Mouse (Mus musculus) forebrain, embryonic 12.5 days (tissue): ENCODE results near the gene Pced1a. TPM values are rescaled to one million over a fixed set of nuclear protein-coding genes. Genes with fewer than 3 reads are reported as not detected.

Experiments
- ATAC-seq: fragments of 200-750 bp; cut with Nextera tagmentation; 2 replicates; pipeline ENCODE4 v1.8.0; 2017; ENCODE audit warnings: moderate TSS enrichment; ENCODE audit not compliant: low FRiP score
- H3K27ac ChIP-seq: fragments of 300-500 bp; sonication (generic); 2 replicates; pipeline ENCODE4 v1.5.1; 2016; ENCODE audit warnings: mild to moderate bottlenecking
- H3K27me3 ChIP-seq: fragments of 300-500 bp; sonication (generic); 2 replicates; pipeline ENCODE4 v1.6.1; 2016; ENCODE audit warnings: mild to moderate bottlenecking
- H3K36me3 ChIP-seq: fragments of 300-500 bp; sonication (generic); replicated peaks from 2 replicates; pipeline ENCODE4 v1.6.1; 2016; ENCODE audit warnings: mild to moderate bottlenecking
- H3K4me1 ChIP-seq: fragments of 300-500 bp; sonication (generic); 2 replicates; pipeline ENCODE4 v1.6.1; 2016
- H3K4me2 ChIP-seq: fragments of 300-500 bp; sonication (generic); 2 replicates; pipeline ENCODE4 v1.6.1; 2016; ENCODE audit warnings: mild to moderate bottlenecking, moderate library complexity
- H3K4me3 ChIP-seq: fragments of 300-500 bp; sonication (generic); replicated peaks from 2 replicates; pipeline ENCODE4 v1.5.1; 2016; ENCODE audit warnings: mild to moderate bottlenecking
- H3K9ac ChIP-seq: fragments of 300-500 bp; sonication (generic); 2 replicates; pipeline ENCODE4 v1.6.1; 2016; ENCODE audit warnings: mild to moderate bottlenecking
- H3K9me3 ChIP-seq: fragments of 300-500 bp; sonication (generic); 2 replicates; pipeline ENCODE4 v1.6.1; 2016
- WGBS: fragments of 180-500 bp; shearing (Covaris S2); methylation state at CpG from one replicate; pipeline ENCODE4 v1.1.7; 2016; 5-methylcytosine and 5-hydroxymethylcytosine counted together
- polyA plus RNA-seq: library from polyadenylated mRNA; unstranded; fragments of >200 nt; fragmentation: Nextera tagmentation; extraction: Ambion mirVana; gene quantifications from 2 replicates; pipeline ENCODE4 v1.2.1, GENCODE M21; 2016

Pced1a gene
- polyA plus RNA-seq, 1 experiment from 2014 or later, result 10.9 TPM

DNA sequence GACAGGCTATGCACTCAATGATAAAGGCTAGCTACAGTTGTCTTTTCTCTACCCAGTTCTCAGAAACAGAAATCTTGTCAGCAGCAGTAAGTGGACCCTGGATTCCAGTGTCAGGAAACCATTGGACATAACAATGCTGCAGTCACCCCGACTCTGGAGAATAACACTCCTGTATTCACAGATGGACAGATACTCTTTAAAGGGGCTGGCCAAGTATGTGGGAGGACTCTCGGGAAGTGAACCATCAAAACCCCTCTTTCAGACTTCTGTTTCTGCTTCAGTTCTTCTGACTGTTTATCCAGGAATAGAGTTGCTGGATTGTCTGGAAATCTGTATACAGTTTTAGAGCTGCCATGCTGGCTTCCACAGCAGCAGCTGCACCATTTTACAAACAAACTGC is 5.3 kb upstream of the Pced1a start:
- H3K4me1 ChIP-seq, result peaks cover 11% of the 10 kb centered on the region
- ATAC-seq, result no peak
- no peak overlapping the region for H3K9ac ChIP-seq
- H3K4me3 ChIP-seq, result no peak overlapping the region
- H3K36me3 ChIP-seq, result peaks cover 8% of the 10 kb centered on the region; the same call in 1 of the 2 replicates
- no peaks in the 10 kb centered on the region for H3K9me3 ChIP-seq
- no peak overlapping the region for H3K27ac ChIP-seq
- H3K4me2 ChIP-seq, result no peak overlapping the region
- WGBS, result 58% methylated on average over 2 of the region's 2 CpGs
- H3K27me3 ChIP-seq, result no peaks in the 10 kb centered on the region

DNA sequence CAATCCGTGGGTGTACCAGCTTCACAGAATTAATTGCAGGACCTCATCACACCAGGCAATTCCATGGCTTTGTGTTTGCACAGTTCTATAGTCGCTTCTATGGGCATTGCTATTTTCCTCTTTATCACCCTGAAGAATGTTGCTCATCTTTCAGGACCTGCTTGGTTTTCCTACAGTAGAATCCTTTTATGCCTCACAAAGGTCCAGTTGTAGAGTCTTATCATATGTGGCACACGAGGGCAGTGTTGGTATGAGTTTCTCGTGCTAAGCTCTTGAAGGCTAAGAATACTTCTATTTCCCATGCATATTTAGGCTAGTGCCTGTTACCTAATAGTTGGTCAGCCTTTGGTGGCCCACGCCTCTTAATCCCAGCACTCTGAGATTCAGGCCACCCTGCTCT is 611 bp upstream of the Pced1a start:
- no peak for ATAC-seq
- Histone ChIP-seq H3K9ac (peak overlapping the region; percentile 89), H3K9me3 (no peaks in the 10 kb centered on the region), H3K27me3 (no peaks in the 10 kb centered on the region), H3K27ac (0 out of 2 replicates have a peak overlapping the region, but pooled peaks have one; percentile 90), H3K36me3 (peaks cover 12% of the 10 kb centered on the region; the same call in 1 of the 2 replicates), H3K4me1 (peaks cover 31% of the 10 kb centered on the region), H3K4me2 (peak overlapping the region; percentile 84), H3K4me3 (peak overlapping the region; percentile 72)
- WGBS, result 48% methylated on average over 5 of the region's 5 CpGs

DNA sequence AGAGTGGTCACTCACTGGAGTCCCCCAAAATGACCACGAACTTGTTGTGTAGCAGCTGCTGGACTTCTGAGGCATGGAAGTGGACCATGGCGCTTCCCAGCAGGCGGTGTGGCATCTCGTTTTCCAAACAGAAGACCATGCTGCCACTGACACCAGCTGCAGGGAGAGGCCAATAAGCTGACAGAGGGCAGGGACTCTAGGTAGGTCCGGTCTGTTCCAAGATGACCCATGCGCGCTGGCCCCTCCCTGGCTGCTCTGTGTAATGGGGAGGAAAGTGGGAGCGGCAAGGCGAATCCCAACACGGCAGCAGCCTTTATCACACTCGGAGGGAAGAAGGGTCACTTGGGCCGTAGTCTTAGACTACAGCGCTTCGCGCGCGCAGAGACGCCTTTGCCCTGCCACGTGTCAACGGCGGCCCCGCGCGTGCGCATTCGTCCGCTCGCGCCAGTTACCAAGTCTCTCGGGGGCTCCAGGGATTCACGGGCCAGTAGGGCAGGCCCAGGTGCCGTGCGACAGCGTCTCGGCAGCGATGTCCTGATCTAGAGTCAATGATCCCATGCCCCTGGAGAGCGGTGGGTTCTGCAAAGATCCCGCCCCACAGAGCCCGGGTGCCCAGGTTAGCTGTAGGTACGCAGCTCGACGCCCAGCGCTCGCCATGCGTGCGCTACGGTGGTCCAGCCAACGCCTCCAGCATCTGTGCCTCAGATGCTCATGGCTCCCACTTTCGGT is 940 bp downstream of the Pced1a start:
- peak overlapping the region; percentile 90 for H3K27ac ChIP-seq

DNA sequence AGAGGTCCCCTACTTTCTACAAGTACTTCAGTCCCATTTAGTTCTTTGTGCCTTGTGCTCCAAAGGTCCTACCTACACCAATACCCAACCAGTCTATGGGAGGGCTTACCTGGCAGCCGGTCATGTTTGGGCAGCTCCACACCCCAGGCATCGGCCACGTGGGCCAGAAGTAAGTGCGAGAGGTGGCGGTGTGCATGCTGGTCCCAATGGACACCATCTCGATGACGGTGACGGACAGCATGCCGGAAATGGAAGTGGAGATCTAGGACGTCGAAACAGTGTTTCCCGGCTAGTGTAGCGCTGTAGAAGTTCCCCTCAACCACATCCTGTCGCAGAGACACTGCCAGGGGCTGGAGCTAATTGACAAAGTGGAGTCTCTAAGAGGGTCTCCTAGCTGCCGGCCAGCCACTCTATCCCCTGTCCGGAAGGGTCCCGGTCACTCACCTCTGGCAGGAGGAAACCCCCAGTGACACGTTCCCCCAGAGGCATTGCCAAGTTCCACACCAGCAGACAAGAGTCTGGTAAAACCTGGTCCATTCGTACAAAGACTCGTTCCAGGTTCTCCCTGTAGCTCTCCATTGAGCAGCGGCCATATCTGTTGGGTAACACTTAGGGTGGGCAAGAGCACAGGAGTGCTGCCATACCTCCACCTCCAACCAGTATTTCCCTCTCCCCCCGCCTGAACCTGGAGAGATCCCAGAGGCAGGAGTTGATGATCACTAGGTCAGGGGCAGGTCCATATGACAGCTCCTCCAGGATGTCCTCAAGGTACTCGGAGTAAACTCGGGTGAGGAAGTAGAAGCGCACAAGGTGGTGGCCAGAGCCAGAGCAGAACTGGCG is 2.5 kb downstream of the Pced1a start:
- H3K27me3 ChIP-seq, result no peaks in the 10 kb centered on the region
- H3K4me2 ChIP-seq, result no peak overlapping the region
- H3K4me3 ChIP-seq, result no peak overlapping the region
- H3K36me3 ChIP-seq, result peaks cover 24% of the 10 kb centered on the region
- no peak for ATAC-seq
- no peak overlapping the region for H3K9ac ChIP-seq
- WGBS, result 95% methylated on average over 26 of the region's 26 CpGs
- no peaks in the 10 kb centered on the region for H3K9me3 ChIP-seq
- H3K27ac ChIP-seq, result no peak overlapping the region
- H3K4me1 ChIP-seq, result peaks cover 31% of the 10 kb centered on the region

More for the DNA sequence above, 940 bp downstream of the Pced1a start:
- Histone ChIP-seq H3K4me3 (peak overlapping the region; percentile 72), H3K36me3 (peaks cover 21% of the 10 kb centered on the region), H3K27me3 (no peaks in the 10 kb centered on the region), H3K4me2 (peak overlapping the region; percentile 84), H3K4me1 (peaks cover 31% of the 10 kb centered on the region), H3K9ac (peak overlapping the region; percentile 89), H3K9me3 (no peaks in the 10 kb centered on the region)
- ATAC-seq, result peak; percentile 79
- WGBS, result 18% methylated on average over 49 of the region's 49 CpGs

DNA sequence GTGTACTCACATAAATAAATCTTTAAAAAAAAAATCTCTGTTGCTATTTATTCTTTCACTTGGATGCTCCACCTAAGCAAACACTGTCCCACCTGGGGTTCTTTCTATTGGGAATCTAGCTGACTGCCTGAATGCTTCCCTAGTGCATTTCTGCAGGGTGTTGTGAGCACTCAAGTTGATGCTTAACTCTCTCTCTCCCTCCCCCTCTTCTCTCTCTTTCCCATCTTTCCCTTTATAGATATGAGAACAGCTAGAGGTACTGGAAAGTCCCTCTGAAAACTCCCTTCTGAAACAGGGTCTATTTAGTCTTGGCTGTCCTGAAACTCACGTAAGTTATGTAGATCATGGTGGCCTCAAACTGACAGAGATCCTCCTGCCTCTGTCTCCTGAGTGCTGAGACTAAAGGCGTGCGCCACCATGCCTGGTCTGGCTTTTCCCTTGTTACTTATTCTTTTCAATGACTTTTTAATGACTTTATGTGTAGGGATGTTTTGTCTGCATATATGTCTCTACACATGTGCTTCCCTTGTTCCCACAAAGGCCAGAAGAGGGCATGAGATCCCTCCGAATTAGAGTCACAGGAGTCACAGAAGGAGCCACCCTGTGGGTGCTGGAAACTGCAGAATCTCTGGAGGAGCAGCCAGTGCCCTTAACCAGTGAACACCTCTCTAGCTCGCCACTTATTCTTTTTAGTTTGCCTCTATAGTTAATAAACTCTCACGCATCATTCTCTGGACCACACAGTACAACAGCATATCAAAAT is 10.2 kb downstream of the Pced1a start:
- no peak overlapping the region for H3K27ac ChIP-seq
- H3K4me1 ChIP-seq, result 0 out of 2 replicates have a peak, but pooled peaks cover 4% of the 10 kb centered on the region
- H3K36me3 ChIP-seq, result peaks cover 10% of the 10 kb centered on the region
- whole genome bisulfite sequencing, result 79% methylated on average over 6 of the region's 6 CpGs
- H3K9ac ChIP-seq, result no peak overlapping the region
- no peak overlapping the region for H3K4me3 ChIP-seq
- no peak overlapping the region for H3K4me2 ChIP-seq
- ATAC-seq, result no peak
- H3K27me3 ChIP-seq, result peaks cover 5% of the 10 kb centered on the region; the same call in 1 of the 2 replicates
- H3K9me3 ChIP-seq, result no peaks in the 10 kb centered on the region

DNA sequence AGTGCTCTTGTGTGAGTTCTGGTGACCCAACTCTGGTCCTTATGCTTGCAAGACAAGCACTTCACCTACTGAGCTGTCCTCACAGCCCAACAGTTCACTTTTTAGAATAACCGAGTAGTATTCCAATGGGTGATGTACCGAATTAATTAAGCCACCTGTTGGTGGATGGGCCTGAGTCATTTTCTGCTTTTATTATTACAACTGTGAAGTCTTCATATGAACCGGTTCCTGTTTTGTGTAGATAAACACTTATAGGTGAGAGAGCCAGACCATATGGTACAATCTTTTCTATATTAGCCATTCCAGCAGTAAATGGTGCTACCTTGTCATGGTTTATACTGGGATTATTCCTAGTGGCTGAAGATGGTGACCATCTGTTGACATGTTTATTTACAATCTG is 11.7 kb downstream of the Pced1a start:
- Histone ChIP-seq H3K36me3 (no peaks in the 10 kb centered on the region), H3K27me3 (peaks cover 10% of the 10 kb centered on the region)
- WGBS, result 82% methylated on average over 3 of the region's 3 CpGs

DNA sequence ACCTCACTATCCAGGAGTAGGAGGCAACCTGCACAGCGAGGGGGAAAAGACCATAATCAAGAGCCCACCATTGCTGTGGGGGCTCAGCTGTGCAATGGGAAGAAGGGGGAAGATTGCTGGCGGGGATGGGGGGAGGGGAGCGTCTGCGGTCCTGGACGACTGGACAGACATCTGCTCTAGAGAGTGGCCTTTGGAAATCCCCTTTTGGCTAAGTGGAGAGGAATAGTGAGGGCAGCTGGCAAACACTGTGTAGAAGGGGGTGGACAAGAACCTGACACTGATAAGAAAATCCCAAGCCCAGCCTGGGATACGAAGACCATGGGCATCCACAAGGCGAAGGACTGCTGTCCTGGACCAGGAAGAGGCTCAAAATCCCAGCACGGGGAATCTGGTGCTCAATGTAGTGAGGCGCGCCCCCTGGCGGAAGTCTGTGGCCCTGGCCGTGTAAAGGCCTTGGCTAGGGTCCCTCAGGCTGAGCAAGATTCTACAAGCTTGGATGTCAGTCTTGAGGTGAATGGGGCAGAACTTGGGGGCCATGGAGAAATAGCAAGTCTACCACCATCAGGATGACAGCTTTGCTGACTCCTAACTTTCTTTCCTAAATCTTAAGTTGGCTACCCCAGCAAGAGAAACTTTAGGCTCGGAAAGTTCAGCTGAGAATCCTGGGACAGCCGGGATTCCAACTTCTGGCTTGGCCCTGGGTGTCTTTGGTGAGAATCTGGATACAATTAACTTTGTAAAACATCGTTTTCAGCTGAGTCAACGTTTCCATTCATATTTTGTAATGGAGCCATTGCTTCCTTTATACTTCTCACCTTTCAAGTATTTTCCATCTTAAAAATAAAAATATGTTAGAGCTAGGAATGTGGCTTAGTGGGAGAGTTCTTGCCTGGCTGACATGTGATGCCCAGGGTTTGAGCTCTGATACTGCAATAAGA is 12.7 kb downstream of the Pced1a start:
- Histone ChIP-seq H3K36me3 (no peaks in the 10 kb centered on the region), H3K27ac (no peak overlapping the region), H3K9me3 (no peaks in the 10 kb centered on the region), H3K9ac (no peak overlapping the region), H3K27me3 (peaks cover 17% of the 10 kb centered on the region), H3K4me3 (no peak overlapping the region), H3K4me2 (no peak overlapping the region), H3K4me1 (peaks cover 11% of the 10 kb centered on the region; the same call in 1 of the 2 replicates)
- ATAC-seq, result peak; percentile 84; the same call in 1 of the 2 replicates
- WGBS, result 38% methylated on average over 16 of the region's 16 CpGs

More for the DNA sequence above, 11.7 kb downstream of the Pced1a start:
- Histone ChIP-seq H3K9ac (no peak overlapping the region), H3K27ac (no peak overlapping the region), H3K4me2 (no peak overlapping the region), H3K9me3 (no peaks in the 10 kb centered on the region), H3K4me3 (no peak overlapping the region), H3K4me1 (peaks cover 11% of the 10 kb centered on the region; the same call in 1 of the 2 replicates)
- no peak for ATAC-seq

DNA sequence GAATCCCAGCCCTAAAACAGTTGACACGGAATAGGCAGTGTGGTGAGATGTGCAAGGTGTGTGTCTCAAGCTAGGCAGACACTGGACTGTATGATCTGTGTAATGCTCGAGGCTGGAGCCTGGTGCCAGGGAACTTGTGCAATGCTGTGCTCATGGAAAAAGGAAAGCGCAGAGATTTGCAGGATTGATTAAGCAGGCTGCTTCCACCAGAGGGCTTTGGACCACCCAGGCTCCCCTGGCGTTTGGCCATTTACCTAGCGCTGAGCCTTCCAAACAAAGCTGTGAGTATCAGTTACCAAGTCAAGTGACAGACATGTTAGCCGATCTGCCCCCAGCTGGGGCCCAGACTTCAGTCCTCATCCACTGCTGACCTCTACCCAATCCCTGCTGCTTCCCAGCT is 16.3 kb downstream of the Pced1a start:
- peaks cover 25% of the 10 kb centered on the region for H3K27me3 ChIP-seq
- H3K9ac ChIP-seq, result no peak overlapping the region
- no peak overlapping the region for H3K4me2 ChIP-seq
- H3K27ac ChIP-seq, result no peak overlapping the region
- 19% methylated on average over 6 of the region's 6 CpGs for WGBS
- no peaks in the 10 kb centered on the region for H3K9me3 ChIP-seq
- no peaks in the 10 kb centered on the region for H3K36me3 ChIP-seq
- no peak for ATAC-seq
- H3K4me3 ChIP-seq, result no peak overlapping the region
- peaks cover 11% of the 10 kb centered on the region; the same call in 1 of the 2 replicates for H3K4me1 ChIP-seq

DNA sequence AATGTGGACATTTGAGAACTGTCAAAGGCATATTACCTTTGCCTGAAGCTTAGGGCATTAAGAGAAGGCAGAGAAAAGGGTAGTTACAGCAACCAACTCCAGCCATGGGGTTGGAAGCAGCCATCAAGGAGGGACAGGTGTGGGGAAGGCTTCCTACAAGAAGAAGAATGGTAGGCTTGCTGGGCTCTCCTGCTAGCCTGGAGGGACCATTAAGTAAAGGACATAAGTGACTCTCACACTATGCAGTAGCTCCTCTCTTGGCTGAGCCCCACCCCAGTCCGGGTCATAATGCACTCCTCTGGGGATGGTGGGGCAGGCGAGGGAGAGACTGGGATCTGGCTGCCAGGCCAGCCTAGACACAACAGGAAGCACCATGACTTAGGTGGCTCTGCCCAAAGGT is 18.3 kb downstream of the Pced1a start, which contains the start of gene Tmem239:
Tmem239 (plus strand) TSS at position 301 of the 400 bp plus-strand sequence.
- no peak within 1 kb of the TSS for H3K4me2 ChIP-seq
- peaks cover 29% of the 10 kb centered on the region for H3K27me3 ChIP-seq
- WGBS, result 72% methylated on average over 2 of the region's 2 CpGs
- no peaks in the 10 kb centered on the region for H3K36me3 ChIP-seq
- no peaks in the 10 kb centered on the region for H3K9me3 ChIP-seq
- no peak within 1 kb of the TSS for H3K4me3 ChIP-seq
- H3K27ac ChIP-seq, result no peak within 1 kb of the TSS
- H3K9ac ChIP-seq, result no peak within 1 kb of the TSS
- H3K4me1 ChIP-seq, result peaks cover 8% of the 10 kb centered on the region; the same call in 1 of the 2 replicates
- no peak for ATAC-seq

DNA sequence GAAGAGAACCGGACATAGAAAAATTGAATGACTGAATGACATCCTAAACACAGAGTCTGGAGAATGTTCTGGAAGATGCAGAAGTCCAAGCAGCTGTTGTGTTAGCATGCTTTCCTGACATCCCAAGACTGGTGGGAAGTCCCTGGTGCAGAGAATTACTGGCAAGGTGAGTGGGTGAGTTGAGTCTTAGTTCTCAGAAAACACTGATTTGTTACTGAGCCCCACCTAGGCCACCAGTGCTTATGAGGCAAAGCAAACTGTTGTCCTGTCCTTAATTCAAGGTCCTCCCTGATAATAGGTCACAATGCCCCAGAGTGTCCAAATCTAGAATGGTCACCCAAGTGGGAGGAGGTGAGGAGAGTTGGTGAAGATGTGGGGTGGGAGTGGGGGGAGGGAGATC is 19.6 kb downstream of the Pced1a start, which contains the start of the genes Gm28372 and 1700020A23Rik:
Gm28372 (plus strand) TSS at position 301 of the 400 bp plus-strand sequence.
1700020A23Rik (plus strand) TSS at position 321 of the 400 bp plus-strand sequence.
- Histone ChIP-seq H3K4me1 (peaks cover 14% of the 10 kb centered on the region; the same call in 1 of the 2 replicates), H3K27me3 (peaks cover 29% of the 10 kb centered on the region), H3K4me2 (no peak within 1 kb of the TSS), H3K4me3 (no peak within 1 kb of the TSS), H3K27ac (no peak within 1 kb of the TSS), H3K9me3 (no peaks in the 10 kb centered on the region), H3K9ac (no peak within 1 kb of the TSS), H3K36me3 (no peaks in the 10 kb centered on the region)
- ATAC-seq, result no peak
- 90% methylated on average over 1 of the region's 1 CpGs for WGBS

DNA sequence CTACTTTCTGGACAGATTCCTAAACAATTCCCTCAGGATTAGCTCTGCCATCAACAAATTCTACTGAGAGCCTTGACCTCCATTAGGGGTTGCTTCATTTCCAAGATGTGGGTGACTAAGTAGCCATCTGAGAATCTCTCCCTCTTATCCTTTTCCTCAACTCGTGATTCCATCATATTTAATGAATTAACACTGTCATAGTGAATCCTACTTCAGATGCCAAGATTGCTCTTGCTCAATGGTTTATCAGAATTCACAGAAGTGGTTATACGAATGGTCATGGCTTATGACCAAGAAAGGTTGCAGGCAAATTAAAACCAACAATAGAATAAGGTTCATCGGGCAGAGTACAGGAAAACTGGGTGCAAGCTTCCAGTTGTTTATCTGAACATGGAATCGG is 22.6 kb downstream of the Pced1a start:
- no peak overlapping the region for H3K4me3 ChIP-seq
- H3K9ac ChIP-seq, result no peak overlapping the region
- peaks cover 22% of the 10 kb centered on the region for H3K4me1 ChIP-seq
- WGBS, result 84% methylated on average over 4 of the region's 4 CpGs
- H3K4me2 ChIP-seq, result no peak overlapping the region
- ATAC-seq, result no peak
- H3K36me3 ChIP-seq, result no peaks in the 10 kb centered on the region
- H3K27me3 ChIP-seq, result peaks cover 32% of the 10 kb centered on the region
- no peak overlapping the region for H3K27ac ChIP-seq
- H3K9me3 ChIP-seq, result no peaks in the 10 kb centered on the region
